Mouse (Mus musculus) forelimb bud, embryonic 11.5 days (tissue): ENCODE measurements around the gene Cxcr1.

Source experiments
- DNase-seq: peaks from one replicate; pipeline ENCODE4 v3.0.0-alpha.2; 2012; ENCODE audit warnings: low read depth, low spot score

Gene Cxcr1

DNA sequence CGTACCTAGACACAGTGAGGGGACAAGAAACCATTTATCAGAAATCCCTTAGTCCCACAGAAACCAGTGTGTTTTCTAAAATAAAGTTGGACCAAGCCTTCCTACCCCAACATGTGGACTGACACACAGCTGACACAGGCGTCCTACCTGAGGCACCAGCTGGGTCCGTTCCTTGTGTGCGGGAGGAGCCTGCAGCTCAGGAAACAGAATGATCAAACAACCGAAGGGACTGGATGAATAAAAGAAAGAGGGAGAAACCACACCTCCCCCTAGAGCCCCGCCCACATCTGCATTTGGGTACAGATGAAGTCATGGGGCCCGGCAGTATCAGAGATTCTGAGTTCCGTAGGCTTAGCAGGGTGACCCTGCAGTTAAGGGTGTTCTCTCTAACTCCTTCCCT, at the start of gene Cxcr1:
Gene Cxcr1, minus strand, starts transcription at position 187 of the 400 bp plus-strand sequence.
- DNase-seq, result no peak

DNA sequence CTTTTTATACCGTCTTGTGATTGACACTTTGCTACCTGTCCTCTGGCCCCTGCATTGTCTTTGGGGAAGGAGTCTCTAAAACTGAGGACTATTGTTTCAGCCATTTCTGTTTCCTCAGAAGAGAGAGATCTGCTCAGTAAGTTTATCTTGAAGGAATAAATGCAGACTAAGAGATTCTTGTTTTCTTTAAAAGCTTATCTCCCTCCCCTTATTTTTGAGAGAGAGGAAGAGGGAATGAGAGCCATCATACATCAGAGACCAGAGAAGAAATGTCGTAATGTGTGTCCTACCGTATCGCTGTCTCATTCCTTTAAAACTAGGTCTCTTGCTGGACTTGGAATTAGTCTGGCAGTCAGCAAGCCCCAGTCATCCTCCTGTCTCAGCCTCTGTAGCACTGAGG, 46.4 kb upstream of the Cxcr1 start:
- DNase-seq, result no peak

DNA sequence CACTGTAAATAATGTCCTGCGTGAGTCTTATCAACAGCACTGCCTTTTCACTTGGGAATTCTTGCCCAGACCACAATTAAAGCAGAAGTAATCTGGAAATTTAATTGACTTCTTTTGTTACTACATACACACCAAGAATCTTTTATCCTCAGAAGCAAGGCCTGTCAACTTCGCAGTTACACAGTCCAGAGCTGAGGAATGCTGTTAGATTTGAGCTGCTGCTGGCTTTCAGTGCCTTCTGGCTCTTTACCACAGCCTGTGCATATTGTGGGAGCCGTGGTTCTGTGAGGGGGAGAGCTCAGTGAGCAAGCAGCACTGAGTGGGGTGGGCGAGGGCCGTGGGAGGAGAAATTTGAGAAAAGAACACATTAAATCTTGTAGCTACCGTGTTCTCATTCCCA, 45.9 kb upstream of the Cxcr1 start:
- DNase-seq, result no peak

DNA sequence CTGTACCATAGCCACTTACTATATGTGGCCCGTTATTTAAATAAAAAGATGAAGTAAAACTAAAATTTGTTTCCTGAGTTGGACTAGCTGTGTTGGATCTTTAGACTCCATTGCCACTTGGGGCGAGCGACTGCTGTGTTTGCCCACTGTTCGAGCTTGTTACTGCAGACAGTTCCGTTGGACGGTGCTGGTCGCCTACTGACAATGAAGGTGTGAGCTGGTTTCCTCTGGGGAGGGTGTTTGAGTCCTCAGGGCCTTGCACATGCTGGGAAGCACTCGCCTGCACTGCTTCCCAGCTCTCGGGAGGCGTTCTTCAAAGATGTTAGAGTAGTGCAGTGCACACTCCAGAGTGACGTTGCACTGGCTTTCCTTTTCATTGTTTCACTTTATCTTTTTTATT, 45.2 kb upstream of the Cxcr1 start:
- DNase-seq, result no peak

DNA sequence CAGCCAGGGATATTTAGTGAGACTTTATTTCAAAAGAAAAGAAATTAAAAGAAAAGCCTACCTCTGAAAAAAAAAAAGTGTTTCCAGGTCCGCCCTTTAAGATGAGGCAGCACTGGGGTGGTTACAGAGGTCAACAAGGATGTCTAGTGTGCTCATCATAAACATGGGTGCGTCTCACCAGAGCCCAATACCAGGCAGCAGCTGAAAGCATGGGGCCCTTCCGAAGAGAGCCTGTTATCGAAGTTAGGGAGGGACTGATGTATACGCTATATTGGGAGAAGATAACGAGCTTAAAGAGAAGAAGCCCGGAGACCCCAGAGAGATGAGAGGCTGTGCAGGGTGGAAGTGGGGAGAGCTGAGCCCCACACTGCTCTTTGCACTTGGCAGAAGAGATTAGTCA, 44.7 kb upstream of the Cxcr1 start:
- DNase-seq, result no peak

DNA sequence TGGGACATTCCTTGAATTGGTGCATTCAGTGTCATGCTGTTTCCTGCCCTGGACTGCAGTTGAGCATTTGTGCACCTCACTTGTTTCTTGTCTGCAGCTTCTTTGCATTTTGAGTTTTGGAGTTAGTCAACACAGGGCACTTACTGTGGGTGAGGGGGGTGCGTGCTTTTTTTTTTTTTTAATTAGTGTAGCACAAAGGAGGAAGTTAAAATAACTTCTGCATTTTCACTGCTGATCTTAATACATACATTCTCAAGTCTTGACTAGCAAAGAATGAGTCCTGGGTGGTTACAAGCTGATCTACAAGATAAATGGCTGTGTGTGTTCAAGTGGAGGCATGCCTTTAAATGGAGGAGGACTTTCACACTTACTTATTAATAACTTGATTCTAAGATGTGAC, 43.7 kb upstream of the Cxcr1 start:
- DNase-seq, result no peak

DNA sequence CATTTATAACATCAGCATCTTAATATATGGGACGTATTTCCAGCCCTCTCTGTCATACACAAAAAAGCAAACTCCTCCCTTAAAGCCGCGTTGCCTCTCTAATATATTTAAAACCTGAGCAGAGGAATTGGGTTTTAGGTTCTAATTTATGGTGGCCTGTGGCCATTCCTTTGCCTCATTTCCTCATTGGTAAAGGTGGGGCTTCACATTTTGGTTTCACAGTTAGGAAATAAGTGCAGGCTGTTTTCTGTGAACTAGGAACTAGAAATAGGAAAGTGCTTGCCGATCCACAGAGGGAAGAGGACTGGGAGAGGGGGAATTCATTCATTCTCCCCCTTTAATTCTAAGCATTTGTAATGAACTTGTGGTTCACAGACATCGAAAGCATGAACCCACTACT, 43.2 kb upstream of the Cxcr1 start:
- no peak for DNase-seq

DNA sequence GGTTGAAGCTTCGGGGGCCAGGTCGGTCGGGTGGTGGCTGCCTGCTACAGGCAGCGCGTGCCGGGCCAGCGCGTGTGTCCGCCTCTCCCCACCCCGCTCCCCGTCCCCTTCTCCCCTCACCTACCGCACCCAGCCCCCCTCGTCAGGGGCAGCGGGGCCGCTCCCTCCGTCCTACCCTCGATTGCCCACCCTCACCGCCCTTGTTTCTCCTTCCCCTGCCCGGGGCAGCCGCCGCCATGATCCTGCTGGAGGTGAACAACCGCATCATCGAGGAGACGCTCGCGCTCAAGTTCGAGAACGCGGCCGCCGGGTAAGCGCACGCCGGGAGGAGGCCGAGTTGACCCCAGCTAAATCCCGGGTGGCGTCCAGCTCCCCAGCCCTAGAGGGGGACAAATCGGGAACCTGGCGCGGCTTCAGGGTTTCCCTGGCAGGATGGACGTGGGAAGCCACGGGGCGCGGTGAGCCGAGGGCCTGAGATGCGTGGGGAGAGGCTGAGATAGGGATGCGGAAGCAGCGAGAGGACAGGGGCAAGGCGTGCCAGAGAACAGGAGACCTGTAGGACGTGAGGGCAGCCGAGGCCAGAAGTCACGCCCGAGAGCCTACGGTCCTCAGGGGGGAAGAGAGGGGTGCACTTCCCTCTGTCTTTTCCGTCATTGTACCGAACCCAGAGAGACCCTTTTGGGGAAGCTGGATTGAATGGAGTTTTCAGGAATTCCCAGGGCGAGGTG, 42.3 kb upstream of the Cxcr1 start:
- no peak for DNase-seq

DNA sequence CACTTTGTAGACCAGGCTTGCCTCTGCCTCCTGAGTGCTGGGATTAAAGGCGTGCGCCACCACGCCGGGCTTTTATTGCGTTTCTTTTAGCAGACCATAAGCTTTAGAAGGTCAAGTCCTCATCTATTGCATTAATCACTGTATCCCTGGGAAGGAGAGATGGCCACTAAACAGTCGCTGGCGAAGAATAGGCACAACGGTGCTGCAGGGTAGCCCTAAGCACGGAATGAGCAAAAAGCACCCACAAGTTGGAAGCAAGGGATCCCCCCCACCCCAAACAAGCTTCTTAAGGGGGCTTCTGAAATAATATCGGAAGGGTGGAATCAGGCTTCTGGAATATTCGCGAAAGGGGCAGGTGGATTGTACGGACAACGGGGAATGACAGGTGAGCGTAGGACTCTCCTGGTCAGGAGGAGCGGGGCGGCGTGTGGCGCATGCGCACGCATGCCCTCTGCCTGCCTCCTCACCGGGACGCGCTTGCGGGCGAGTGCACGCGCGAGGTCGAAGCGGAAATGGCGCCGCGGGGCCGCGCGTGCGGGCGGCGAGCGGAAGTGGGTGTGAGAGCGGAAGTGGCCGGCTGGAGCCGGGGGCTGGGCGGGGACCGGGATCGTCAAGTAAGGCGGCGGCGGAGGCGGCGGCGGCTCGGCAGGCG, 41.6 kb upstream of the Cxcr1 start, which contains the start of gene Arpc2:
Gene Arpc2, plus strand, starts transcription at position 147 of the 652 bp plus-strand sequence.
- DNase-seq, result peak; percentile 96

DNA sequence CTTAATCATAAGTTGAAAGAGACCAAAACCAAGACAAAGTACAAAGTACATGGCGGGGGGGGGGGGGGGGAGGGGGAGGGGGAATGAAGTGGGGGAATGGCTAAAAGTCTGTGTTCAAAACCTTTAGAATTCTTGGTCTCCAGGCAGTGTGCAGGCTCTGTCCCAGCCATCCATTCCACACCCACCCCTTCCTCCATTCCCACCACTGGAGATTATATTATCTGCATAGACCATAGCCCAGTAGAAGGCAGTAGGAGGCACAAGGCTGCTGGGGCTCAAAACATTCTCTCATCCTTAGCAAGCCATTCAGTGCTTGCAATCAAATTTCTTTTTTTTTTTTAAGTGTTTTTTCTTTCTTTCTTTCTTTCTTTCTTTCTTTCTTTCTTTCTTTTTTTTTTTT, 36.6 kb upstream of the Cxcr1 start:
- no peak for DNase-seq

DNA sequence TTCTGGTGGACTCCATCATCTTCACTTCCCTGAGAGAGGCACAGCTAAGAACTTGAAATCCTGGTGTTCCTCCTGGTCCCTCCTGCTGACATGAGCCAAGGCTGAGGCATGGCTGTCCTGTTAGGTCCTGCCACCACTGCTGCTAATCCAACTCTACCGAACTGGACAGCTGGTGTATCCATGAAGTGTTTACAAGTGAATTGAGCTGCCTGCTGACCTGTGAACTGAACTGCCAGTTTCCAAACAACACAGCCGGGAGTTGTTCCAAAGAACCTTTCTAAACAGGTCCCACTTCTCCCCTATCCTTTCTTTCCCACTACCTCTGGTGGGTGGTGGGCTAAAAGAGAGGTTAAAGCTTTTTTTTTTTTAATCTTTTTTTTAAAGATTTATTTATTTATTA, 35.5 kb upstream of the Cxcr1 start:
- DNase-seq, result no peak

DNA sequence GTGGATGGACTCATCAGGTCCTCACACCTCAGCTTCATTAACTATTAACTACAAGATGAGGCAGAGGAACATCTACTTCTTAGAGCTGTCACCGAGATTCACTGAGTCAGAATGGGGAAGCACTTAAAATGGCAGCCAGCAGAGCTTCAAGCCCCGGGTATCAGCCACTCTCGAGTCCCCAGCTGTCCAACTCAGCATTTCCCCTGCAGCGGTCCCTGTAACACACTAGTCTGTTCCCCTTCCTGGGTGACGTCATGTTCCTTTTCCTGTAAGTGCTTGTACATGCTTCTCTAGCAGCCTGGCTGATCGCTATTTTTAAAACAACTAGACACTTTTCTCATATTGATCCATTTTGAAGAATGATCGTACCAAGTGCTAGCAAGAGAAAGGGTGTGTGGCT, 32.9 kb upstream of the Cxcr1 start:
- DNase-seq, result no peak

DNA sequence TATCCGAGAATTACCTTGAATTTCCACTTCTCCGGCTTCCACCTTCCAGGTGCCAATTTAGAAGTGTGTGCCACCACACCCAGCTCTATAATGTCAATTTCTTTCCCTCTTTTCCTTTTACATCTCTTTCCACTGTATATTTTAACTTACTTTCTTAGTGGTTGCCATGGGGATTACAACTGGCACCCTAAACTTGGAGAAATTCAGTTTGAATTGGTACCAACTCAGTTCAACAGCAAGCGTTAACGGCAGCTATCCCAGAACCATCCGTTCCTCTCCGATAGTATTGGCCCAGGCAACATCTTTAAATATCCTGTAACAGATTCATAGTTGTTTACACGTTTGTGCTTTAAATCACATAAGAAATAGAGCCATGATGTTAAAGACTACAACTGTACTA, 25.5 kb upstream of the Cxcr1 start:
- DNase-seq, result no peak

DNA sequence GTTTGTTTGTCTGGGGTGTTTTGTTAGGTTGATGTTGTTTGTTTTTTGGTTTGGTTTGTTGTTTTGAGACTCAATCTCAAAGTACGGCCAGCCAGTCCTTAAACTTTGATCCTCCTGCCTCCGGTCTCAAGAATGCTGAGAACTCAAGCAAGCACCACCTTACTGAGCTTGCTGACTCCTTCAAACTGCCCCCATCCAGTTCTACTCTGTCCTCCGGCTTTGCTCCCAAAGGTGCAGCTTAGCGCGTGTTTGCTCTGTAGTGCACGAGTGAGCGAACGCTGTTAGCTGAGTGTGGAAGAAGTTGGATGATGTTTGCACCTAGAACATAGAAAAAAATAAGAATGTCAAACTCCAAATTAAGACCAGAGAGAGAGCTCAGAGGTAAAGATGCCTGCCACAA, 14.5 kb upstream of the Cxcr1 start:
- no peak for DNase-seq

DNA sequence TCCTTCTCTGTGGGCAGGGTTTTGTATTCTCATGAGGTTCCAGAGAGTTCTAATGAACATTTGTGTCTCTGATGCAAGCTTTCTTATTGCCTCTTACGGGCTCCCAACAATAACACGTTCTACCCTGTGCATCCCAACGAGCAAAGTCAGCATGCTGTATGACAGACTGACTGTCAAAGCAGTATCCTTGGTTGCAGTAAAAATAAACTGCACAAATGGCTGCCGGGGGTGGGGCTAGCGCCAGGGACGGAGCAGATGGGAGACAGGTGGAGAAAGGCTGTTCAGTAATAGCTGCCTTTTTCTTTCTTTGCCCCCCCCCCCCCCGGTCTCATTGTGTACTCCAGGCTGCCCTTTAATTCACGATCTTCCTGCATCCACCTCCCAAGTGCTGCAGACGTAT, 13.5 kb upstream of the Cxcr1 start:
- DNase-seq, result no peak

DNA sequence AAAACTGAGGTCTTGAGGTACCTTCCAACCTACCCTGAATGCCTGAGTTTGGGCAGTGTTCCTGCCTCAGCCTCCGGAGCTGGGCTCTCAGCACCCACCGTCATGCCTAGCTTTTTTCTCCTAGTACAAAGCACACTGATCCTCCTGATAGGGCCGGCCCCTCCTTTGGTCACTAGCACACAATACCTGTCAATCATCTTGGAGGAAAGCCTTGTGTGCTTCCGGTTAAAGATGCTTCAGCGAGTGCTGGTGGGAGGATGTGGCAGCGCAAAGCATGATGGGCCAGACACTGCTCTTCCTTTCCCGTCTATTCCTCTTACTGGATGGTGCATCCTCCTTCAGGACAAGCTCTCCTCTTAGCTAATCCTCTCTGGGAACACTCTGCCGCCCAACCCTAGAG, 12.2 kb upstream of the Cxcr1 start:
- no peak for DNase-seq

DNA sequence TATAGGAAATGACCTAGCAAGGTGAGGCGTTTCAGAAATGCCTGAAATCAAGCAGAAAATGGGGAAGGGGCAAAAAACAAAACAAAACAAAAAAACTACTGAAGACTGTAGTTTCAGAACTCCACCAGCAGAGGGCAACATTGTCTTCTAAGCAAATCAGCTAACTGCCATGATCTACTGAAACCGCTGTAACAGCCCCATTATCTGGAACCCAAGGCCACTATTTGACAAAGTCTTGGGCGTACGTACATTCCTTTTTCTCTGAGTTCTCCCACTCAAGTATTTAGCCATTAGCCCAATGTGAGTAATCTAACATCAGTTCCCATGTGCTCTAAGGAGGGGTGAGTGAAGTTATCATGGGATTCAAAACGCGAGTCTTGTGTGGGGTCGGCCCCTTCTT, 11.4 kb upstream of the Cxcr1 start:
- peak; percentile 52 for DNase-seq

DNA sequence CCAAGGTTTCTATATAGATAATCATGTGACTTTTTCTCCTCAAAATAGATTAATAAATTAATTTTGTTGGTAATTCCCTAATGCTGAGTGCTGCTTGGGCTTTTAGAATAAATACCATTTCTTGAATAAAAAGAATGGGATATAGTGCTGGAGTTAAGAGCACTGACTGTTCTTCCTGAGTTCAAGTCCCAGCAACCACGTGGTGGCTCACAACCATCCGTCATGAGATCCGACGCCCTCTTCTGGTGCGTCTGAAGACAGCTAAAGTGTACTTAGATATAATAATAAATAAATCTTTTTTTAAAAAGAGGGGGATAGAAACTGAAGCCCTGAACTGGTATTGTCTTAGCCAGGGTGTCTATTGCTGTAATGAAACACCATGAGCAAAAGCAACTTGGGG, 9.0 kb upstream of the Cxcr1 start:
- DNase-seq, result no peak

DNA sequence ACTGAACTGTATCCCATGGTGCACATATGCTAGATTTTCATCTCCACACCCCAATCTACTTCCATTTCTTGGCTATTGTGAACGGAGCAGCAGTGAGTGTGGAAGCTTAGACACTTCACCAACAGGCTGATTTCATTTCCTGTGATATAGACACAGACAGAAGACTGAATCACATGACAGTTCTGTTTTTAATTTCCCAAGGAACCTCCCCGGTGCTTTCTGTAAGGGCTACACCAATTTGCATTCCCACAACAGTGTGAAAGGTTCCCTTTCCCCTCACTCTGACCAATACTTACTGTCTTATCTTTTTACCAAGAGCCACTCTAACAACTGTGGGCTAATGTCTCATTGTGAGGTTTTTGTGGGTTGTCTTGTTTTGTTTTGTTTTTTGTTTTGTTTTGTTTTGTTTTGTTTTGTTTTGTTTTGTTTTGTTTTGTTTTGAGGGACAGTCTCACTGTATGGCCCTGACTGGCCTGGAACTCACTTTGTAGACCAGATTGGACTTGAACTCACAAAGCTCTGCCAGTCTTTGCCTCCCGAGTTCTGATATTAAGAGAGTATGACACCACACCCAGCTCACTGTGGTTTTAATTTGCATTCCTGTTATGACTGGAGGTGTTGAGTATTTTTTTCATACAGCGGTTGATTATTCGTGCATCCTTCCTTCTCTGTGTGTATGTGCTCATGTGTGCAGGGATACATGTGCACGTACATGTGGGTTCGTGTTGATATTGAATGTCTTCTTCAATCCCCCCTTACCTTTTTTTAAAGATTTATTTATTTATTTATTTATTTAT, 6.8 kb upstream of the Cxcr1 start:
- DNase-seq, result no peak

DNA sequence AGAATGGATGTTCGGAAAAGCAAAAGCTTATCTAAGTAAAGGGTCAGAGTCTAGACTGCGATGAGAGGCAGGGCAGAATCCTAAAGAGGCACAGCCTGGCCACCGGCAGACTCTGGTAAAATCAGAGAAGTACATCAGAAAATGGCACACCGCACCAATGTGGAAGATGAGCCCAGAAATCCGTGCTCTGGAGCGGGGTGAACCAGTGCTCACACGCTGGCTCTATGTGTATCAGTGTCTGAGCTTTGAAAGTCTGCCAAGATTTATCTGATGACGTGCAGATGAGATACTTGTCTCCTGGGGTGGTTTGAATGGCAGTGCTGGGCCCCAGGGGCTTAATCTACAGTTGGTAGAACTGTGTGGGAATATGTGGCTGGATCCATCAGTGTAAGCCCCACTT, 4.6 kb upstream of the Cxcr1 start:
- no peak for DNase-seq

DNA sequence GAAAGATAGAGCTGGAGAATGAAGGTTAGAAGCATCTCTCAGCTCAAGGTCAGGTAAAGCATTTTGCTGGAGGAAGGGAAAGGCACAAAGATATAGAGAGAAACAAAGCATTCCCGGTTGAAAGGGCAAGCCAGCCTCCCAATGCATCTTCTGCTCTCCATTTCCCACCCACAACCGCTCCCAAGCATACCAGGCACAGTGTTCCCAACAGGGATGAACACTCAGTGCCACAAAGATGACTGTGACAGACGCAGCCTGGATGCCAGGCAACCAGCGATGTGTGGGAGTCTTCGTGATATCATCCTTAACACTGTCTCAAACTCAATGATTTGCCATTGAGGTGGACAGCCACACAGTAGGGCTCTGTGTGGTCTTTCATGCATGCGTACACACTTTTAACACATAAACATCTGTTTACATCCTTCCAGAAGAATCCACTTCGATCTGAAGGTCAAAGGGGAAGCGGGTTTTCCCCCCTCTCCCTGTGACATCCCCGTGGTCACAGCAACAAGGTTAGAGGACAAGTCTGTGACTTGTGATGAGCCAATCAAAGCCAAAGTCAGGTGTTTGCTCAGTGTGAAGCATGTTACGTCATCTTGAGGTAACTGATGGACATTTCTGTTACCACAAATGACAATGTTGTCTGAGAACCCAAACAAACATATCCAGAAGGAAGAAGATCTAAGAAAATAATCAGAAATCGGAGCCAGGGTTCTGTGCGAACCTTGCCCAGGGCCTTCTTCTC, 3.5 kb upstream of the Cxcr1 start:
- DNase-seq, result no peak
